Mouse (Mus musculus): ENCODE results near the gene 1700001C19Rik.

Gene 1700001C19Rik

DNA sequence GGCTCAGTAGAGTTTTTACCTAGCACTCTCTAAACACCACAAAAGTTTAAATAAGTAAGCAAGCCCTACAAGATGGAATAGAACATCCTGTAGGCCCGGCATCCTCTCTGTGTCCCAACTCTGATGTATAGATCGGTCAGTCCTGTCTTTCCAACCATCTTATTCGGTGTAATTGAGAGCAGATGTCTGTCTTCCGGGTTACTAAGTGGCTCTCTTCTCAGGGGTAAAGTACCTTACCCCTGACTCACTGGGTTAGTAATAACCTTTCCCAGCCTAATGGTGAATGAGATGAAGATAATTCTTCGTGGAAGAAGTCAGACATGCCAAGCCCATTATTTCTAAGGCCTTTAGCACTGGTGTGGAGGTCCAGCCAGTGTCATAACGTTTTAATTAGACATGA lies 63.2 kb downstream of the 1700001C19Rik start:
- peak; percentile 77 for DNase-seq (ENCODE audit: low read depth)

GRCm38 (mm10) chr17:47371451-47371850 lies 65.7 kb downstream of the 1700001C19Rik start:
- DNase-seq (ENCODE audit: low read depth), result peak; percentile 89

- DNase-seq (ENCODE audit: low read depth), result peak; percentile 73
Observed at GRCm38 (mm10) chr17:47369087-47369443, 68.1 kb downstream of the 1700001C19Rik start.

DNA sequence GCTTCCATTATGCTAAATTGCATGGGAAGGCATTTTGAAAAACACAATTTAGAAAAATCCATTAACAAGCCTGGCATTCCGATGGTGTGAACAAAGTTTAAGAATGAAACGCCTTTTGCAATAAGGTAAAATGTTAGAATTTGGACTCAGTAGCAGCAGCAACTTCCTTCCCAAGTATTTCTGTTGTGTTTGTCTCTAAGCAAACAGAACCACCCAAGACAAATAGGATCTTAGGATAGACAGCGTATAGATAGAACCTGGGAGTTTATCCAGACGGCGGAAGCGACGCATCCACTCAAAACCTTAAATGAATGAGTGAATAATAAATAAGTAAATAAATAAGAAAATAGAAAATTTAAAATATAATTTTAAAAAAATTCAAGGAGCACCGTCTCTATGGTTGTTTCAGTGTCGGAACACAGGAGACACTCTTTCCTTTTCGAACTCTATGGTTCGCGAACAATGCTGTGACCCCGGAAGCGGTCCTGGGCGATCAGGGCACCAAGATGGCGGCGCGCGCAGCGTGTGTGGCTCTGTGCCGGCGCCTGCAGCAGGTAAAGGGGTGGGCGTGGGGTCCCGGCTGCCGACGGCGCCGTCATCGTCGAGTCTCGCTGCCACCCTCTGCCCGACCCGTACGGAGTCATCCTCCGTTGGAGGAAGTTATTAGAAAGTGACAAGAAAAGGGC lies 68.6 kb downstream of the 1700001C19Rik start, which contains the start of gene Mrps10:
Gene Mrps10 (plus strand): TSS at position 487 of the 686 bp plus-strand sequence.
- DNase-seq (ENCODE audit: low read depth), result peak; percentile 94

Data from NIH3T3 (cell line).